Comparison of ENCODE assay signal across 27 mouse cellular contexts in genomic region chr1:168010416-168010815, GRCm38 (mm10).
DNase-seq lines count a peak whose midpoint lies in the region; ATAC-seq lines count a peak whose summit lies in the region.
"Had no signal": no experiment of that assay in that cellular context is flagged by ENCODE, and none has a peak within 500 bp of the region (broad histone marks: within the 10 kb centered on the region; RNA-seq: fewer than 3 reads in every experiment).

No protein-coding gene starts in this region.

- no peaks in the 10 kb centered on the region for H3K27me3 ChIP-seq in forebrain, embryonic 14.5 days (replicated peaks; ENCODE audit: control insufficient read depth, insufficient read depth, low read length)
- H3K27me3 ChIP-seq in forebrain, embryonic 11.5 days (ENCODE audit: control insufficient read depth, insufficient read depth, low read length): no peaks in the 10 kb centered on the region
- H3K27me3 ChIP-seq in heart, embryonic 11.5 days (ENCODE audit: control insufficient read depth, insufficient read depth, low read length): no peaks in the 10 kb centered on the region
- H3K27me3 ChIP-seq in forebrain, embryonic 16.5 days (replicated peaks; ENCODE audit: control insufficient read depth, insufficient read depth, low read length): no peaks in the 10 kb centered on the region
- H3K27me3 ChIP-seq: heart, embryonic 15.5 days; hindbrain, embryonic 15.5 days; limb, embryonic 13.5 days had no signal

- H3K36me3 ChIP-seq in forebrain, embryonic 14.5 days (ENCODE audit: control insufficient read depth, insufficient read depth, low read length): no peaks in the 10 kb centered on the region
- H3K36me3 ChIP-seq in forebrain, embryonic 11.5 days (ENCODE audit: control insufficient read depth, insufficient read depth, low read length): no peaks in the 10 kb centered on the region
- H3K36me3 ChIP-seq in heart, embryonic 11.5 days (ENCODE audit: control insufficient read depth, insufficient read depth, low read length): no peaks in the 10 kb centered on the region
- H3K36me3 ChIP-seq in forebrain, embryonic 16.5 days (ENCODE audit: control insufficient read depth, insufficient read depth): no peaks in the 10 kb centered on the region
- H3K36me3 ChIP-seq: heart, embryonic 15.5 days; hindbrain, embryonic 15.5 days; limb, embryonic 13.5 days had no signal

- peak overlapping the region; percentile 16; the same call in 1 of the 2 replicates for H3K27ac ChIP-seq in forebrain, embryonic 14.5 days (ENCODE audit: low read depth, low read length)
- H3K27ac ChIP-seq in forebrain, embryonic 11.5 days (ENCODE audit: low read depth, low read length): no peak overlapping the region
- H3K27ac ChIP-seq in heart, embryonic 11.5 days (ENCODE audit: low read depth, low read length): no peak overlapping the region
- peak overlapping the region; percentile 12; the same call in 1 of the 2 replicates for H3K27ac ChIP-seq in forebrain, embryonic 16.5 days (ENCODE audit: low read length)
- H3K27ac ChIP-seq: heart, embryonic 15.5 days; hindbrain, embryonic 15.5 days; layer of hippocampus, adult 2 months; limb, embryonic 13.5 days; stomach, postnatal 0 days had no signal

- H3K9me3 ChIP-seq in forebrain, embryonic 14.5 days (replicated peaks; ENCODE audit: control insufficient read depth, low read length): no peaks in the 10 kb centered on the region
- H3K9me3 ChIP-seq in forebrain, embryonic 11.5 days (ENCODE audit: control insufficient read depth, low read length): no peaks in the 10 kb centered on the region; the same call in 1 of the 2 replicates
- no peaks in the 10 kb centered on the region for H3K9me3 ChIP-seq in heart, embryonic 11.5 days (replicated peaks; ENCODE audit: control insufficient read depth, low read length)
- no peaks in the 10 kb centered on the region for H3K9me3 ChIP-seq in forebrain, embryonic 16.5 days (ENCODE audit: control insufficient read depth, low read length)
- H3K9me3 ChIP-seq: heart, embryonic 15.5 days; hindbrain, embryonic 15.5 days; limb, embryonic 13.5 days had no signal

- H3K4me2 ChIP-seq in forebrain, embryonic 14.5 days (ENCODE audit: low read length): no peak overlapping the region
- no peak overlapping the region for H3K4me2 ChIP-seq in forebrain, embryonic 11.5 days (ENCODE audit: low read depth, low read length, severe bottlenecking)
- no peak overlapping the region for H3K4me2 ChIP-seq in heart, embryonic 11.5 days
- H3K4me2 ChIP-seq in forebrain, embryonic 16.5 days (ENCODE audit: low read length): no peak overlapping the region
- H3K4me2 ChIP-seq: heart, embryonic 15.5 days; hindbrain, embryonic 15.5 days; limb, embryonic 13.5 days; liver, embryonic 11.5 days had no signal

- no peak overlapping the region for H3K4me3 ChIP-seq in forebrain, embryonic 14.5 days (ENCODE audit: low read depth, low read length)
- no peak overlapping the region for H3K4me3 ChIP-seq in forebrain, embryonic 11.5 days (ENCODE audit: low read depth, low read length)
- no peak overlapping the region for H3K4me3 ChIP-seq in heart, embryonic 11.5 days (ENCODE audit: low read depth, low read length)
- H3K4me3 ChIP-seq in forebrain, embryonic 16.5 days (replicated peaks; ENCODE audit: low read length): no peak overlapping the region
- H3K4me3 ChIP-seq: heart, embryonic 15.5 days; hindbrain, embryonic 15.5 days; layer of hippocampus, adult 2 months; limb, embryonic 13.5 days had no signal

- WGBS in forebrain, embryonic 14.5 days: 22% methylated on average over 5 of the region's 5 CpGs
- 37% methylated on average over 5 of the region's 5 CpGs for WGBS in forebrain, embryonic 11.5 days
- WGBS in heart, embryonic 11.5 days (ENCODE audit: insufficient replicate concordance): 77% methylated on average over 5 of the region's 5 CpGs
- WGBS in forebrain, embryonic 16.5 days: 18% methylated on average over 5 of the region's 5 CpGs

- intact Hi-C loops in heart, postnatal 10 days (cut with DNase I): no loop called here

- DNase-seq in forebrain, embryonic 14.5 days (ENCODE audit: low spot score): peak; percentile 55
- no peak for DNase-seq in forebrain, embryonic 11.5 days (ENCODE audit: low spot score)
- DNase-seq in heart, postnatal 10 days: peak; percentile 25 to 29
- DNase-seq in brain, adult 2 months (ENCODE audit: low read depth, low spot score): peak; percentile 33
- DNase-seq in layer of hippocampus, adult 18-20 months (ENCODE audit: low spot score in 2 of 2): no peak
- no peak for DNase-seq in gastrocnemius, adult 8-10 months (ENCODE audit: low spot score in 2 of 2)
- DNase-seq: adrenal gland, postnatal 14 days; cerebellum, adult 18-20 months; cerebellum, postnatal 14 days; gastrocnemius, postnatal 10 days; kidney, adult 11 months; kidney, postnatal 25 days; lung, postnatal 10 days; midbrain, embryonic 14.5 days; right cerebral cortex, adult 18-20 months; thymus, adult 18-20 months; thymus, postnatal 25 days had no signal

- H3K4me1 ChIP-seq in forebrain, embryonic 14.5 days (ENCODE audit: control insufficient read depth, insufficient read depth, low read length): no peaks in the 10 kb centered on the region
- H3K4me1 ChIP-seq in forebrain, embryonic 11.5 days (replicated peaks; ENCODE audit: control insufficient read depth, insufficient read depth, low read length): no peaks in the 10 kb centered on the region
- H3K4me1 ChIP-seq in heart, embryonic 11.5 days (ENCODE audit: control insufficient read depth, insufficient read depth, low read length): no peaks in the 10 kb centered on the region
- H3K4me1 ChIP-seq in forebrain, embryonic 16.5 days (replicated peaks; ENCODE audit: control insufficient read depth, insufficient read depth, low read length): peaks cover 6% of the 10 kb centered on the region
- H3K4me1 ChIP-seq: heart, embryonic 15.5 days; hindbrain, embryonic 15.5 days; limb, embryonic 13.5 days had no signal

- H3K9ac ChIP-seq in forebrain, embryonic 14.5 days (ENCODE audit: low read length): no peak overlapping the region
- H3K9ac ChIP-seq in forebrain, embryonic 11.5 days (ENCODE audit: low read length): no peak overlapping the region
- no peak overlapping the region for H3K9ac ChIP-seq in heart, embryonic 11.5 days (ENCODE audit: low read depth, low read length)
- no peak overlapping the region for H3K9ac ChIP-seq in forebrain, embryonic 16.5 days (replicated peaks; ENCODE audit: low read depth, low read length)
- H3K9ac ChIP-seq: heart, embryonic 15.5 days; hindbrain, embryonic 15.5 days; limb, embryonic 13.5 days had no signal

- peak; percentile 63 for ATAC-seq in forebrain, embryonic 14.5 days
- no peak for ATAC-seq in forebrain, embryonic 11.5 days (replicated peaks; ENCODE audit: low FRiP score)
- ATAC-seq in heart, embryonic 11.5 days (replicated peaks; ENCODE audit: insufficient number of reproducible peaks, low FRiP score, low TSS enrichment): no peak
- ATAC-seq in forebrain, embryonic 16.5 days: peak; percentile 82; the same call in 1 of the 2 replicates
- ATAC-seq: inflammation-experienced regulatory T-cells, adult 6 months; Patski had no signal

Comparison
In these comparisons a context has a peak if more than half of its experiments do, and no peak if none do; other contexts are left out.
1. ATAC-seq: peak in forebrain, embryonic 14.5 days (single experiment) and forebrain, embryonic 16.5 days (single experiment); none in forebrain, embryonic 11.5 days (single experiment) and heart, embryonic 11.5 days (single experiment).
2. DNase-seq: peak in forebrain, embryonic 14.5 days (single experiment), heart, postnatal 10 days (2 of 2) and brain, adult 2 months (single experiment); none in forebrain, embryonic 11.5 days (single experiment), layer of hippocampus, adult 18-20 months (0 of 2) and gastrocnemius, adult 8-10 months (0 of 2).
3. H3K27ac ChIP-seq: peak in forebrain, embryonic 14.5 days (single experiment) and forebrain, embryonic 16.5 days (single experiment); none in forebrain, embryonic 11.5 days (single experiment) and heart, embryonic 11.5 days (single experiment).